Comparison of ENCODE assay signal across 8 mouse cellular contexts in the genomic region with DNA sequence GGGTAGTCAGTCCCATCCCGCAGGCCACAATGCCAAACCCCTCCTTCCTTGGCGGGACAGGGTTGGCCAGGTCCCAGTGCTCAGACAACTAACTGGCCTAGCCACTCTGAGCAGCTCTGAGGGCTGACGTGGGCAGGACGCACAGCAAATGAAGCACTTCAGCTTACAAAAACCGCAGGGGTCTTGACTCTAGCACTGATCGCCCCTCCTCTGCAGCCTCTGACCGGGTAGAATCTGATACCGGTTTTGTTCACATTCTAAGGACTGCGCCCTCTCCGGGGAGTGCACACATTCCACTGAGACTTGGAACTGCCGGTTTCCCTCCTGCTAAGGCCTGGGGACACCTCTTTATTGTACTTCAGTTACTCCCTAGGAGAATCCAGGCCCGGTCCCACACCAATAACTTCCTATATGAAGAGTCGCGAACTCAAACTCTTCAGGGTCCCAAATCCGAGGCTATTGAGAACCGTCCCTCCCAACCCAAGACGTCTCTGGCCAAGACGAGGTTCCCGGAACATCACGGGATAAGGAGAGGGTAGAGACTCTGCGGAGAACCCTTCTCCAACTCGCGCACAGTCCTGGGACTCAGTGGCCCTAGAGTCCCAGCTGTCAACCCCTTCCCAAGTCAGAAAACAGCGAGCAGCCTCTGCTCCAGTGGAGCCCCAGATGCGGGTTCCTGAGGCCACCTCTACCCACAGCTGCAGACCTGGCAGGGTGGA. TPM values are rescaled to one million over a fixed set of nuclear protein-coding genes. Genes with fewer than 3 reads are reported as not detected.
DNase-seq lines count a peak whose midpoint lies in the region; ATAC-seq and TF ChIP-seq lines count a peak whose summit lies in the region.

No protein-coding gene starts in this region.

- no peak overlapping the region for H3K27ac ChIP-seq in forebrain, embryonic 13.5 days
- H3K27ac ChIP-seq in layer of hippocampus, adult 2 months: peak overlapping the region; percentile 58; the same call in 1 of the 2 replicates

- no peaks in the 10 kb centered on the region for H3K9me3 ChIP-seq in G1E (replicated peaks)
- no peaks in the 10 kb centered on the region for H3K9me3 ChIP-seq in forebrain, embryonic 13.5 days (replicated peaks)

- peak overlapping the region; percentile 73 for H3K4me3 ChIP-seq in G1E (ENCODE audit: low read depth, low read length)
- peak overlapping the region; percentile 52 for H3K4me3 ChIP-seq in forebrain, embryonic 13.5 days
- H3K4me3 ChIP-seq in layer of hippocampus, adult 2 months: peak overlapping the region; percentile 53

- no peak for TF ChIP-seq CTCF in G1E (IDR thresholded peaks at IDR 0.05; ENCODE audit: low read depth, low read length)
- 0 out of 2 replicates have a peak, but pooled peaks have one; percentile 10 for TF ChIP-seq CTCF in layer of hippocampus, adult 2 months (conservative IDR thresholded peaks at IDR 0.05)

- peak overlapping the region; percentile 64 for H3K9ac ChIP-seq in forebrain, embryonic 13.5 days

- no peaks in the 10 kb centered on the region for H3K36me3 ChIP-seq in G1E (replicated peaks)
- no peaks in the 10 kb centered on the region for H3K36me3 ChIP-seq in forebrain, embryonic 13.5 days (ENCODE audit: poor library complexity, severe bottlenecking)

- peaks cover 6% of the 10 kb centered on the region; the same call in 1 of the 2 replicates for H3K27me3 ChIP-seq in G1E (ENCODE audit: insufficient read depth, low read length)
- peaks cover 18% of the 10 kb centered on the region for H3K27me3 ChIP-seq in forebrain, embryonic 13.5 days

- under 1% methylated on average over 25 of the region's 25 CpGs for WGBS in forebrain, embryonic 13.5 days

- DNase-seq in G1E (ENCODE audit: low spot score): no peak
- peak; percentile 90 for DNase-seq in heart, postnatal 4 days
- DNase-seq in layer of hippocampus, adult 2 months (ENCODE audit: low spot score in 2 of 2): peak; percentile 40 to 42
- DNase-seq in lung, postnatal 10 days: peak; percentile 92
- DNase-seq in ovary, postnatal 36 days (ENCODE audit: low spot score): peak; percentile 78
- DNase-seq in yolk sac, embryonic 10.5 days (ENCODE audit: low spot score): peak; percentile 65

- peak overlapping the region; percentile 89 for H3K4me2 ChIP-seq in forebrain, embryonic 13.5 days

- peaks cover 21% of the 10 kb centered on the region for H3K4me1 ChIP-seq in G1E (ENCODE audit: insufficient read depth, low read depth, low read length)
- H3K4me1 ChIP-seq in forebrain, embryonic 13.5 days: peaks cover 13% of the 10 kb centered on the region

- no peak for ATAC-seq in G1E (ENCODE audit: extremely low read depth, insufficient number of reproducible peaks, low FRiP score, poor library complexity, severe bottlenecking)
- ATAC-seq in cerebellum, adult (ENCODE audit: insufficient number of reproducible peaks, low FRiP score, low TSS enrichment): peak; percentile 60
- peak; percentile 54 for ATAC-seq in forebrain, embryonic 13.5 days

RNA-seq across cellular contexts. Expression of gene Plekhf1, which starts 0.5 kb away (rescaled TPM):
- total RNA-seq in G1E (2014; fragmentation: Nextera tagmentation): 0.24 and 0.60 TPM in 2 replicates
- total RNA-seq in G1E (2017): 0.93 and 1.1 TPM in 2 replicates
- 1.2 and 1.4 TPM in 2 replicates for polyA plus RNA-seq in G1E (2012)
- polyA plus RNA-seq in forebrain, embryonic 13.5 days (2015; fragmentation: Nextera tagmentation; extraction: Ambion mirVana): 0.67 and 0.71 TPM in 2 replicates
- 1 to 10 TPM; 4.7 to 6.4 TPM for total RNA-seq in heart, postnatal 4 days (2021)
- 1 to 10 TPM; 2.1 to 2.6 TPM for total RNA-seq in layer of hippocampus, adult 2 months (2021)

RNA-seq across cellular contexts. Expression of gene Pop4, which starts 43.9 kb away (rescaled TPM):
- total RNA-seq in G1E (2014; fragmentation: Nextera tagmentation) (53.7 and 54.4 TPM in 2 replicates), G1E (2017) (31.8 and 33.8 TPM in 2 replicates)
- polyA plus RNA-seq in G1E (2012): 3.3 and 11.8 TPM in 2 replicates
- 92.4 and 99.8 TPM in 2 replicates for polyA plus RNA-seq in forebrain, embryonic 13.5 days (2015; fragmentation: Nextera tagmentation; extraction: Ambion mirVana)
- total RNA-seq in heart, postnatal 4 days (2021): 10 to 100 TPM; 24.1 to 25.7 TPM
- total RNA-seq in layer of hippocampus, adult 2 months (2021): 10 to 100 TPM; 19.9 to 24.5 TPM

RNA-seq across cellular contexts. Expression of gene 1600014C10Rik, which starts 44.3 kb away (rescaled TPM):
- total RNA-seq in G1E (2014; fragmentation: Nextera tagmentation) (3.0 and 3.7 TPM in 2 replicates), G1E (2017) (12.3 and 15.0 TPM in 2 replicates)
- polyA plus RNA-seq in G1E (2012): 6.3 and 6.7 TPM in 2 replicates
- 12.5 and 14.0 TPM in 2 replicates for polyA plus RNA-seq in forebrain, embryonic 13.5 days (2015; fragmentation: Nextera tagmentation; extraction: Ambion mirVana)
- 10 to 100 TPM; 14.2 to 15.7 TPM for total RNA-seq in heart, postnatal 4 days (2021)
- total RNA-seq in layer of hippocampus, adult 2 months (2021): 10 to 100 TPM; 24.0 to 29.5 TPM
